Mouse (Mus musculus) left cerebral cortex, adult 2 months (tissue): ENCODE measurements at regions not wholly inside any gene's neighbourhood (a gene's known extent, or its start where the extent isn't known, plus 50 kb on each side); places are given as distances from the start of the nearest gene placed in this dataset.
"Not testable (repeated sequence)": the region's sequence is repeated elsewhere in the genome, so short reads cannot be mapped to it uniquely, and the experiment has no call there.

Experiments
- DNase-seq, 2 experiments: peaks; one replicate each; pipeline ENCODE4 v3.0.0; 2021 to 2022; ENCODE audit warnings: low spot score in 2 of 2, mixed read lengths in 1 of 2; ENCODE audit errors: extremely low spot score in 1 of 2
- H3K27ac ChIP-seq: fragments of 200-600 bp; 2 replicates; pipeline ENCODE4 v1.8.1; 2022
- H3K4me3 ChIP-seq: fragments of 200-600 bp; 2 replicates; pipeline ENCODE4 v1.8.1; 2022
- CTCF ChIP-seq: fragments of 200-600 bp; IDR thresholded peaks from 2 replicates; pipeline ENCODE4 v1.8.1; 2022; ENCODE audit warnings: antibody characterized with exemption, mild to moderate bottlenecking, moderate library complexity
- intact Hi-C: fragments of 180-260 bp; cut with DNase I; formaldehyde crosslinking; loops from one replicate; pipeline ENCODE4 v1.15.1; 2025

- intact Hi-C loops: no loop called here
- no peak for DNase-seq
- Histone ChIP-seq H3K4me3 (no peak overlapping the region), H3K27ac (no peak overlapping the region)
- TF ChIP-seq CTCF: no peak
Observed at GRCm38 (mm10) chr8:31638417-31638816, 1790.1 kb upstream of the 5930422O12Rik start.

GRCm38 (mm10) chr8:31663717-31664116 is 1764.8 kb upstream of the 5930422O12Rik start:
- no peak overlapping the region for H3K27ac ChIP-seq
- DNase-seq: no peak
- intact Hi-C loops: no loop called here
- H3K4me3 ChIP-seq: no peak overlapping the region
- no peak for TF ChIP-seq CTCF

GRCm38 (mm10) chr8:31665485-31665884 is 1763.0 kb upstream of the 5930422O12Rik start:
- TF ChIP-seq CTCF: no peak
- no peak for DNase-seq
- Histone ChIP-seq H3K4me3 (no peak overlapping the region), H3K27ac (no peak overlapping the region)
- intact Hi-C loops: no loop called here

- TF ChIP-seq CTCF: no peak
- no peak for DNase-seq
- intact Hi-C loops: no loop called here
- no peak overlapping the region for H3K27ac ChIP-seq
- no peak overlapping the region for H3K4me3 ChIP-seq
Observed at GRCm38 (mm10) chr8:31704168-31704567, 1724.3 kb upstream of the 5930422O12Rik start.

- peak in 1 of 2 experiments; percentile 15 for DNase-seq
- no peak overlapping the region for H3K27ac ChIP-seq
- no peak for TF ChIP-seq CTCF
- peak overlapping the region; percentile 1; the same call in 1 of the 2 replicates for H3K4me3 ChIP-seq
- intact Hi-C loops: no loop called here
Observed at GRCm38 (mm10) chr8:31713321-31714076, 1715.0 kb upstream of the 5930422O12Rik start.

- Histone ChIP-seq H3K4me3 (no peak overlapping the region), H3K27ac (no peak overlapping the region)
- DNase-seq: no peak
- no peak for TF ChIP-seq CTCF
- intact Hi-C loops: no loop called here
Observed at GRCm38 (mm10) chr8:31714077-31714458, 1714.4 kb upstream of the 5930422O12Rik start.

- TF ChIP-seq CTCF: no peak
- Histone ChIP-seq H3K27ac (no peak overlapping the region), H3K4me3 (no peak overlapping the region)
- DNase-seq: no peak
- intact Hi-C loops: no loop called here
Observed at GRCm38 (mm10) chr8:31720021-31720420, 1708.5 kb upstream of the 5930422O12Rik start.

GRCm38 (mm10) chr8:31720585-31720984 is 1707.9 kb upstream of the 5930422O12Rik start:
- no peak for DNase-seq
- Histone ChIP-seq H3K4me3 (no peak overlapping the region), H3K27ac (no peak overlapping the region)
- TF ChIP-seq CTCF: no peak
- intact Hi-C loops: no loop called here

GRCm38 (mm10) chr8:31725430-31725829 is 1703.1 kb upstream of the 5930422O12Rik start:
- Histone ChIP-seq H3K4me3 (no peak overlapping the region), H3K27ac (no peak overlapping the region)
- no peak for TF ChIP-seq CTCF
- no peak for DNase-seq
- intact Hi-C loops: no loop called here

GRCm38 (mm10) chr8:31735610-31736009 is 1692.9 kb upstream of the 5930422O12Rik start:
- H3K4me3 ChIP-seq: no peak overlapping the region
- no peak for DNase-seq
- intact Hi-C loops: no loop called here
- no peak for TF ChIP-seq CTCF
- no peak overlapping the region for H3K27ac ChIP-seq

GRCm38 (mm10) chr8:31737314-31737713 is 1691.2 kb upstream of the 5930422O12Rik start:
- H3K27ac ChIP-seq, DNase-seq, H3K4me3 ChIP-seq, intact Hi-C loops: not testable (repeated sequence)

GRCm38 (mm10) chr8:31746855-31747254 is 1681.7 kb upstream of the 5930422O12Rik start:
- no peak overlapping the region for H3K27ac ChIP-seq
- TF ChIP-seq CTCF: no peak
- DNase-seq: no peak
- no peak overlapping the region for H3K4me3 ChIP-seq
- intact Hi-C loops: no loop called here

GRCm38 (mm10) chr8:31749974-31750373 is 1678.5 kb upstream of the 5930422O12Rik start:
- Histone ChIP-seq H3K4me3 (no peak overlapping the region), H3K27ac (no peak overlapping the region)
- no peak for DNase-seq
- no peak for TF ChIP-seq CTCF
- intact Hi-C loops: no loop called here
